Mouse (Mus musculus) heart, postnatal 14 days (tissue): ENCODE measurements at regions not wholly inside any gene's neighbourhood (a gene's known extent, or its start where the extent isn't known, plus 50 kb on each side); places are given as distances from the start of the nearest gene placed in this dataset.
A peak's percentile ranks its signal among the peaks of the same experiment; 100 is the strongest.

ENCODE experiments used
- DNase-seq, 2 experiments: peaks; one replicate each; pipeline ENCODE4 v3.0.0; 2021 to 2022
- intact Hi-C: fragments of 180-260 bp; cut with DNase I; formaldehyde crosslinking; loops from one replicate; pipeline ENCODE4 v1.15.1; 2025

DNA sequence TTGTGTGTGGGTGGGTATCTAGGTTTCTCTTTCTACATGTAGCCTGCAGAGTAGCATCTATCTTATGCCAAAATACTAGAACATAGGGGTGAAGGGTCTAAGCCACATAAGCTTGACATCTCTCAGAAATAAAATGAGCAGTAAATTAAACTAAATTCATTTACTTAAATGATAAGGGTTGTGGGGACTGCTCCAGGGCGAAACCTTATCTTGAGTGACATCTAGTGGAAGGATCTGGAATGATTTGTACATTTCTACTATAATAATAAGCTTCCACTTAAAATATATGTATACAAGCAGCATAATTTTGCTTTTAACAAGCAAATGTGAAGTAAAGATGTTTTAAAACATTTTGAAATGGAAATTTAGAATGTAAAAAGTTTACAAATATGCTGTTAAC, 271.4 kb downstream of the Vgll3 start:
- no peak for DNase-seq
- intact Hi-C loops = no loop called here

GRCm38 (mm10) chr16:66092766-66093165, 277.7 kb downstream of the Vgll3 start:
- no peak for DNase-seq
- intact Hi-C loops = no loop called here

DNA sequence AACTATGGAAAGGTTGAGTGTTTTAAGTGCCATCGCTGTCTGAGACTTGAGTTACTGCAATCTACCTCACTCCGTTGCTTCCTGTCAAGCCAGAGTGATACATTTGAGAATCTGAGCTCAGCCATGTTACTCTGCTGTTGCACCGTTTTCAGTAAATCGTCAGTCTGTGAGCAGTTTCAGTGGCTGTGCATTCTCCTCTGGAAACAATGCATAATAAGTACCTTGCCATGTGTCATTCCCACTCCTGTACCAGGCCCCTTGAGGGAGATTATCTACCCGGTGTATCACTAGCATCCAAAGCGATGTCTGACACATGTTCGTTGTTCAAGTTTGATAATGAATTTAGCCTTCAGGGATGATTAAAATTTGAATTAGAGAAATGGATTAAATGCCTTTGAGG, 280.6 kb downstream of the Vgll3 start:
- intact Hi-C loops = no loop called here
- DNase-seq = no peak

GRCm38 (mm10) chr16:66117930-66118329, 302.9 kb downstream of the Vgll3 start:
- DNase-seq = no peak
- intact Hi-C loops = no loop called here

GRCm38 (mm10) chr16:66137755-66138154, 322.7 kb downstream of the Vgll3 start:
- intact Hi-C loops = no loop called here
- DNase-seq = no peak

DNA sequence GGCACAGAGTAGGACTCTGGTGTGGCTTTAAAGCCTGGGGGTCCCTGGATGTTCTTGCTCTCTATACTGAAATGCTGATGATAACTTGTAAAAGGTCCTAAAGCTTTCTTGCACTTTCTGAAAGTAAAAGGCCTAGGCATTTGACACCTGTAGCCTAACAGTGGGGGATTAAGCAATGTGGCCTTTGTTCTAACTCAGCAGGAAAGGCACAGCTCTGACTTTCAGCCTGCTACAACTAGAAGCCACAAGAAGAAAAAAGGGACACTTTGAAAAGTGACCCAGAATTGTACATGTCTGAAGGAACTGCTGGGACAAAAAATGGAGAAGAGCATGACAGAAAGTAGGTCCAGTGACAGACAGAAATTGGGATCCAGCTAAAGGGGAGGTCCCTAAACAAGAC, 329.7 kb downstream of the Vgll3 start:
- intact Hi-C loops = no loop called here
- DNase-seq = no peak

DNA sequence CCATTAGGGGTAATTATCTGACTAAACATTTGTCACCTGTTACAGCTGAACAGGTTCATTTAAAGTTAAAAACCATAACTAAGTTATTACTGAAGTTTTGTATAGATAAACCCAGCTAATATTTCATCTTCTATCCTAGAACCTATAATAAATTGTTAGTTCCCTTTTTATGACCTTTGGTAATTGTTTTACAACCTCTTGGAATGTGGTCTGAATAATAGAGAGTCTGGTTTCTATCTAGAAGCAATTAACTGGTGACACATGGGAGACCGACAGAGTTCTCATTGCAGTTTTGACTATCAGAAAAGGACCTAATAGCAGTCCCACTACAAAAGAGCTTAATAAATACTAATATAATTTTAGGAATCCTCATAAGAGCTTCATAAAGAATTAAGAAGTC, 330.2 kb downstream of the Vgll3 start:
- intact Hi-C loops = no loop called here
- DNase-seq = no peak

- DNase-seq = no peak
- intact Hi-C loops = no loop called here
Observed at GRCm38 (mm10) chr16:66168289-66168688, 353.2 kb downstream of the Vgll3 start.

GRCm38 (mm10) chr16:66190801-66191200, 375.7 kb downstream of the Vgll3 start:
- intact Hi-C loops = no loop called here
- DNase-seq = peak in 1 of 2 experiments; percentile 13

- intact Hi-C loops = no loop called here
- no peak for DNase-seq
Observed at GRCm38 (mm10) chr16:66201406-66201805, 386.3 kb downstream of the Vgll3 start.
